Mouse (Mus musculus) cerebellum, adult 2 months (tissue): ENCODE data around the gene Pdxdc1.
"Not testable (repeated sequence)": the region's sequence is repeated elsewhere in the genome, so short reads cannot be mapped to it uniquely, and the experiment has no call there.

Source experiments
- CTCF ChIP-seq: fragments of 200-500 bp; IDR thresholded peaks from 2 replicates; pipeline ENCODE4 v1.5.1; 2011; ENCODE audit warnings: low read depth, mild to moderate bottlenecking, control low read depth, low read length, moderate library complexity, borderline replicate concordance; ENCODE audit not compliant: insufficient read depth
- POLR2A ChIP-seq: fragments of 200-500 bp; IDR thresholded peaks from 2 replicates; pipeline ENCODE4 v1.6.1; 2011; ENCODE audit warnings: low read length, control low read depth, borderline replicate concordance; ENCODE audit not compliant: insufficient read depth

GRCm38 (mm10) chr16:13867406-13867805 lies 35.5 kb downstream of the Pdxdc1 start:
- not testable (repeated sequence) for TF ChIP-seq POLR2A, CTCF
